Mouse (Mus musculus) urinary bladder, postnatal 36 days (tissue): Measurements from ENCODE around the gene Slc28a1.
"Not testable (repeated sequence)": the region's sequence is repeated elsewhere in the genome, so short reads cannot be mapped to it uniquely, and the experiment has no call there.

Experiments
- DNase-seq, 2 experiments: peaks; one replicate each; pipeline ENCODE4 v3.0.0; 2022; ENCODE audit warnings: low spot score in 2 of 2, mixed read lengths in 1 of 2

Gene Slc28a1

GRCm38 (mm10) chr7:81124773-81125172 lies 10.2 kb downstream of the Slc28a1 start:
- peak; percentile 20 to 61 for DNase-seq

DNA sequence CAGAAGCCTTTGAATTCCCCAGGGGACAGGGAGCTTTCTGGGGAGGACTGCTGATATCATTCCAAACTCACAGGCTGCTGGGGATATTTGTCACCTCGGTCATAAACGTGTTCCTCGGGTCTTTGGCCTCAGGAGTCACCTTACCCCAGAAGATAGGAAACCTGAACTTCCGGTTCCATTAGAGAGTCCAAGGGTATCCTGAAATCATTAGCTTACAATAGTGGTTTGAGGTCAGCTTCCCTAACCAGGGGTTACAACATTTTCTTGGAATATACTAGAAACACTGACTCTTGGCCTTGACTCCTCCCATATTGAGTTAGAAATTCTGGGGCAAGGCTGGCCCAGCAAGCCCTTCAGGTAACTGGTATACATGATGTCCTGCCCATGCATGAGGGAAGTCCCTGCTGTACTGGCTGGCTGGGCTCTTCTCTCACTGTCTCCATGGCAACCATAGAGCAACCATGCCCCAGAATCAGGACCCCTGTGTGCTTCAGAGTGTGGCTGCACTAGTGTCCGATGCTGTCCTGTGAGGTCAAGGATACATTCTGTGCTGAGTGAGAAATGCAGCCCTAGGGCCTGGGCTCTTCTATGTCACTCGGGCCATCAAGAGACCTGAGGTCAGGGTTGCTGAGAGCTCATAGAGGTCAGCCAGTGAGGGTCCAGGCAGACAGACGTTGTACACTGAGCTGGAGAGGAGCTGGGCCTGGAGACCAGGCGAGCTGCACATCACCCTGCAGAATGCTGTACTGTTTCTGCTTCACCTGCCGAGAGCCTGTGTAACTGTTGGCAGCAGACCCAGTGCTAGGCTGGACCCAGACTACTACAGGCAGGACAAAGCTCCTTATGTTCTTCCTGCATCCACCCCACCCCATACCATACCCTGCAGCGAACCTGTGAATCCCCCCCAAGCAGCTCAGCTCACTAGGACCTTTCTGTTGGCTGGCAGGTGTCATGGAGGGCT lies 10.9 kb downstream of the Slc28a1 start:
- no peak for DNase-seq

- DNase-seq = no peak
These were observed 17.3 kb downstream of the Slc28a1 start for GRCm38 (mm10) chr7:81131864-81132263.

GRCm38 (mm10) chr7:81132851-81133279 lies 18.3 kb downstream of the Slc28a1 start:
- DNase-seq = peak in 1 of 2 experiments; percentile 42

DNA sequence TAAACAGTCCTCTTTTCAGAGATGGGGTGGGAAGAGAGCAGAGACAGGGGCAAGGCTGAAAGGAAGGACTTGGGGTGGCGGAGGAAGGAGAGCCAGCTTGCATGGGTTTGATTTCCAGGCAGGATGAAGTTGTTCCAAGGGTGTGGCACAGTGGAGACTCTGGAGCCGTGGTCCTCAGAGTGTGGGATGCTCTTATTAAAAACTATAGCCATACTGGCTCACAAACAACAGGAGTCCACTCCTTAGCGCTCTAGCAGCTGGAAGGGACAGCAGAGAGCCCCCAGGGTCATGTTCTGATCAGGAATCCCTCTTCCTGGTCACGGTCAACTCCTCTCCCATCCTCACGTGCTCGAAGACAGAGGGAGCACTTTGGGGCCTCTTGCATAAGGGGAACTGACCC lies 18.8 kb downstream of the Slc28a1 start:
- DNase-seq = no peak

- DNase-seq = no peak
These were observed 19.3 kb downstream of the Slc28a1 start for GRCm38 (mm10) chr7:81133941-81134340.

DNA sequence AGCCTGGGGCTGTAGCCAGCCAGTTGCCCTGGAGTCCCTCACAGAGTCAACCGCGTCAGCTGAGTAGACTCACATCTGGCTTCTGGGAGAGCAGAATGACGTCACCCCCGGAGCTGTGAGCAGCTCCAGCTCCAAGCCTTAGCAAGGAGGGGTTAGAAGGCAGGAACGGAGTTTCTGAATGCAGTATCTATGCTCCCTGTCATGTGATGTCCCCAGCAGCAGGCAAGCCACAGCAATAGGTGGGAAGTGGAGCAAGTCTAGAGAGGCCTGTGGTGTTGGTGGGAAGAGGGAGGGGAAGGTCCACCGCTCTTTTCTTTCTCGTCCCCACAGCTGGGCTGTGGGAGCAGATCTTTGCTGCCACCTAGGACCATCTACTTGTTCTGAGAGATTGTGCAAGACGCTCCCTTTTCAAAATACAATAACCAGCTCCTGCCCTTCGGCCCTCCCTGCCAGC lies 20.0 kb downstream of the Slc28a1 start:
- DNase-seq = peak; percentile 36 to 71

GRCm38 (mm10) chr7:81137292-81137691 lies 22.7 kb downstream of the Slc28a1 start:
- DNase-seq = no peak

DNA sequence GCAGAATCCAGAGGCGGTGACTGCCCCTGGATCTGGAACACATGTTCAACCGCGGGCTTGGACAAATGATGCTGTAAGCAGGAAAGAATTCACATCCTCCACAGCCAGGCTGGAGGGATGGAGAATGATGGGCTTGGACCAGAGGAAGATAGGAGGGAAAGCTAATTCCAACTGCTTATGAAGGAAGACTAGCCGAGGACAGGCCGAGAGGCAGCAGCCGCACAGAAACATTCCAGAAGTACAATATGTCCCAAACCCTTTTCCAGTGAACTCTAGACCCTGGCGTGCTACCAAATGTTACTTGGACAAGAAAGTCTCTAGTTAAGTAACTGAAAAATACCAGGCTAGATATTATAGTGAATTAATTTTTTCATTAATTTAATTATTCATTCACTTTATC lies 24.5 kb downstream of the Slc28a1 start:
- DNase-seq = peak in 1 of 2 experiments; percentile 56

DNA sequence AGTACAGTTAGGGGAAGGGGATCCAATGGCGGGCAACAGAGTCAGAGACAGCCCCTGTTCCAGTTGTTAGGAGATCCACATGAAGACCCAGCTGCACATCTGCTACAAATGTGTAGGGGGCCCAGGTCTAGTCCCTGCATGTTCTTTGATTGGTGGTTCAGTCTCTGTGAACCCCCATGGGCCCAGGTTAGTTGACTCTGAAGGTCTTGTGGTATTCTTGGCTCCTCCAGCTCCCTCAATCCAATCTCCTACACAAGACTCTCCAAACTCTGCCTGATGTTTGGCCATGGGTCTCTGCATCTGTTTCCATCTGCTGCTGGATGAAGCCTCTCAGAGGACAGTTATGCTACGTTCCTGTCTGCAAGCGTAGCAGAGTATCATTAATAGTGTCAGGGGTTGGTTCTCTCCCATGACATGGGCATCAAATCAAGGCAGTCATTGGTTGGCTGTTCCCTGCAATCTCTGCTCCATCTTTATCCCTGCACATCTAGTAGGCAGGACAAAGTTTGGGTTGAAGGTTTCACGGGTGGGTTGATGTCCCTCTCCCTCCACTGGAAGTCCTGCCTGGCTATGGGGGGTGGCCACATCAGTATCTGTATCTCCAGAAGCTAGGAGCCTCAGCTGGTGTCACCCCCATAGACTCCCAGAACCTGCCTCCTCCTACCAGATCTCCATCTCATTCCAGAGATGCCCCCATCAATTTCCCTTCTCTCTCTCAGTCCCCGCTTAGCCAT lies 25.2 kb downstream of the Slc28a1 start:
- DNase-seq = no peak

DNA sequence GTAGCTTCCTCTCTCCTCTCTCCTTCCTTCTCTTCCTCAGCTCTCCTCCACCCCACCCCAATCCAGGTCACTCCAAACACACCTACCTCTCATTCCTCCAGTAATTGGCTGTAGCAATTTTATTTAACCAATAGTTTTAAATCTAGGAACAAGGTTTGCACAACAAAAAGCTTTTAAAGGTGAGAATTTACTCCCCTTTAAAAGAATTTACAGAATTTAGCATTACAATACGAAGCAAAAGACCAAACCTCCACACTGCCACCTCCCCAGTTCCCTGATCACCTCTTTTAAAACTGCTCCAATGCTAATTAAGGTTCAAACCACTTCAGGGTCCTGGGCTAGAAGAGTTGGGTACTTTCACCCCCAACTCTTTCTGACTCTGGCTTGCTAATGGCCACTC lies 26.9 kb downstream of the Slc28a1 start:
- no peak for DNase-seq

- DNase-seq = not testable (repeated sequence)
These were observed 28.5 kb downstream of the Slc28a1 start for GRCm38 (mm10) chr7:81143056-81143455.

GRCm38 (mm10) chr7:81149759-81150158 lies 35.2 kb downstream of the Slc28a1 start:
- DNase-seq = no peak

- DNase-seq = no peak
These were observed 36.6 kb downstream of the Slc28a1 start for GRCm38 (mm10) chr7:81151216-81151615.

- no peak for DNase-seq
These were observed 37.7 kb downstream of the Slc28a1 start for GRCm38 (mm10) chr7:81152306-81152705.

DNA sequence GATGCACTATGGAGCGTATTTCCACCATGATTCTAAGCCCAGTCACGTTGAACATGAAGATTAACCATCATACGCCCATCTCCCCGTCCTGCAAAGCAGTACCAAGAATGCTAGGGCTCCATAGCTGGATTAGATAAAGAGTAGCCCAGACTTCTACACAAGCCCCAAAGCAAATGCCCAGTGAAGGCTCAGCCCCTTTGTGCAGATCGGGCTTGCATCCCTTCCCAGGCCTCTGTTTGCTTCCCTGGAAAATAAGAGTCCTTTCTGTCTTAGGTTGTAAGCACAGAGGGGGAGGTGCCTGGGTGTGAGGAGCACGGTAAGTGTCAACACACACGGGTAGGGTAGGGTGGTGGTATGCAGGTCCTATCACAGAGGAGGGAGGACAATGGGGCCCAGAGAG lies 38.2 kb downstream of the Slc28a1 start:
- no peak for DNase-seq

DNA sequence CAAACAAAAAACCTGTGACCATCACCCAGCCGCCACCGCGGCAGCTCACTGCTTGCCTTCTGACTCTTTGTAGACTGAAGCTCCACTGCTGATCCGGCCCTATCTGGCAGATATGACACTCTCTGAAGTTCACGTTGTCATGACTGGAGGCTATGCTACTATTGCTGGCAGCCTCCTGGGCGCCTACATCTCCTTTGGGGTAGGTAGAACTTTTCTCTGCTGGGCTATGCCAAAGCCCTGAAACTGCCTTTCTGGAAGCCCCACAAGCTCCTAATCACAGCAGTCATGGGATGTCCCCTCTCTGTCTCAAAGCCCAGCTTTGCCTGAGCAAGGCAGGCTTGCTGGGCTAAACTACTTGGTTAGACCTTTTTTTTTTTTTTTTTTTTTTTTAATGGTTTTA lies 38.7 kb downstream of the Slc28a1 start:
- DNase-seq = no peak

DNA sequence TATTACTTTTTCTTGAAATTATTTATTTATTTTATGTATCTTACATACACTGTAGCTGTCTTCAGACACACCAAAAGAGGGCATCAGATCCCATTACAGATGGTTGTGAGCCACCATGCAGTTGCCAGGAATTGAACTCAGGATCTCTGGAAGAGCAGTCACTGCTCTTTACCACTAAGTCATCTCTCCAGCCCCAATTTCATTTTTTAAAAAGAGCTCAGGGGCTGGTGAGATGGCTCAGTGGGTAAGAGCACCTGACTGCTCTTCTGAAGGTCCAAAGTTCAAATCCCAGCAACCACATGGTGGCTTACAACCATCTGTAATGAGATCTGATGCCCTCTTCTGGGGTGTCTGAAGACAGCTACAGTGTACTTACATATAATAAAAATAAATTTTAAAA lies 39.6 kb downstream of the Slc28a1 start:
- DNase-seq = not testable (repeated sequence)

- peak in 1 of 2 experiments; percentile 51 for DNase-seq
These were observed 40.4 kb downstream of the Slc28a1 start for GRCm38 (mm10) chr7:81154960-81155359.

DNA sequence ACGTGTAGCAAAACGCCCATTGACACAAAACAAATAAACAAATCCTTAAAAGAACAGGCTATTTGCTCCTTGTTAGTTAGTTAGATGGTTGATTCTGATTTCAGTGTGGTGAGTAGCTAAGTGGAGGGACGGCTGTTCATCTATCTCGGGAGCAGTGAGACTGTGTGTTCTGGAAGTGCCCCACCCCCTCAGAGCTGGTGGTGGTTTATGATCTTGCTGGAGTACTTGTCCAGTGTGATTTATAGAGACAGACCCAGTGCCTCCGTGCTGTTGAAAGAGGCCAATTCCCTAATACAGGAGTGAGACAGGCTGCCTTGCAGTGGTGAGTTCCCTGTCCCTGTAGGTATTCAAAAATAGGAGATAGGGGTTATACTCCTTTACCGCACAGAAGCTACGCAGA lies 44.3 kb downstream of the Slc28a1 start:
- DNase-seq = no peak

GRCm38 (mm10) chr7:81161666-81162065 lies 47.1 kb downstream of the Slc28a1 start:
- no peak for DNase-seq

- DNase-seq = peak; percentile 64 to 72
These were observed 47.7 kb downstream of the Slc28a1 start for GRCm38 (mm10) chr7:81162345-81162744.

GRCm38 (mm10) chr7:81164411-81164810 lies 49.8 kb downstream of the Slc28a1 start:
- no peak for DNase-seq
